Mouse (Mus musculus): ENCODE results near the gene Rexo5.

GRCm38 (mm10) chr7:119860116-119860515 lies 66.3 kb downstream of the Rexo5 start:
- TF ChIP-seq CTCF (IDR thresholded peaks at IDR 0.05; ENCODE audit: extremely low read depth, insufficient read depth, low read length) (no peak), POLR2A (IDR thresholded peaks at IDR 0.05; ENCODE audit: extremely low read depth, insufficient read depth, low read length) (no peak)

Data from cortical plate, adult 2 months (tissue).